Mouse (Mus musculus): Measurements from ENCODE around the gene Endov. TPM values are rescaled to one million over a fixed set of nuclear protein-coding genes. Genes with fewer than 3 reads are reported as not detected.
A peak's percentile ranks its signal among the peaks of the same experiment; 100 is the strongest.

Endov gene
- polyA plus RNA-seq (2012; rRNA removed): 21.3 and 21.9 TPM in 2 replicates

- peak; percentile 94 to 99 for DNase-seq (ENCODE audit: extremely low spot score in 1 of 2, low spot score in 1 of 2)
These were observed at the start of gene Endov for GRCm38 (mm10) chr11:119490861-119491689. TSS of gene Endov (plus strand) at chr11:119491347.

GRCm38 (mm10) chr11:119442199-119442598 lies 48.9 kb upstream of the Endov start:
- DNase-seq (ENCODE audit: extremely low spot score in 1 of 2, low spot score in 1 of 2): no peak

GRCm38 (mm10) chr11:119443442-119443841 lies 47.7 kb upstream of the Endov start:
- no peak for DNase-seq (ENCODE audit: extremely low spot score in 1 of 2, low spot score in 1 of 2)

DNA sequence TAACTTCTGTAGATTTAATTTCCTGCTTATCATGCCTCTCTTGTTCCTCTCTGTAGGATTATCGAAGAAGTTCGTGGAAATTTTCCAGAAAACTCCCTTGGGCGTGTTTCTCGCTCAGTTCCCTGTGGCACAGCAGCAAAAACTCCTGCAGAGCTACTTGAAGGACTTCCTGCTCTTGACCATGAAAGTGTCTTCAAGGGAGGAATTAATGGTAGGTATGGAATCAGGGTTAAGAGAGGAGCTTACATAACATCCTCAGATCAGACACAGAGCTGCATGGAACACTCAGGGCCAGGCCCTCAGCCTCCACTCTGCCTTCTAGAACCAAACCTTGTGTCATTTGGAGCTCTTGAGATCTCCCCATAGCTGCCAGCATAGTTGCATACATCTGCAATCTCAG lies 35.0 kb upstream of the Endov start:
- no peak for DNase-seq (ENCODE audit: extremely low spot score in 1 of 2, low spot score in 1 of 2)

DNA sequence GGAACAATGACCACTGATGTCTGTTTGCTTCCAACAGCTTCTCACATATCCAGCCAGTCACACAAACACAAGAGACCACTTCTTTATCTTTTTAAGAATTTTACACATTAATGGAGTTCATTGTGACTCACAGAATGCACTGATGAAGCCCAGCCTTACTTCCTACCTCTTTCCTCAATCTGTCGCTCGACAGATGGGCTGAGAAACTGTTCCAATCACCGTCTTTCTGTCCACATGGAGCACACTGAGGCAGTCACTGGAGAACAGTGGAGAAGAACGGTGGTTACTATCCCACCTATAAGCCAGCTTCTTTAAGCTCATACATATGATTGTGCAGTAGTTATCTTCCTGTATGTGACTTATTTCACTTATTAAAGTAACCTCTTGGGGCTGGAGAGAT lies 13.3 kb upstream of the Endov start:
- no peak for DNase-seq (ENCODE audit: extremely low spot score in 1 of 2, low spot score in 1 of 2)

DNA sequence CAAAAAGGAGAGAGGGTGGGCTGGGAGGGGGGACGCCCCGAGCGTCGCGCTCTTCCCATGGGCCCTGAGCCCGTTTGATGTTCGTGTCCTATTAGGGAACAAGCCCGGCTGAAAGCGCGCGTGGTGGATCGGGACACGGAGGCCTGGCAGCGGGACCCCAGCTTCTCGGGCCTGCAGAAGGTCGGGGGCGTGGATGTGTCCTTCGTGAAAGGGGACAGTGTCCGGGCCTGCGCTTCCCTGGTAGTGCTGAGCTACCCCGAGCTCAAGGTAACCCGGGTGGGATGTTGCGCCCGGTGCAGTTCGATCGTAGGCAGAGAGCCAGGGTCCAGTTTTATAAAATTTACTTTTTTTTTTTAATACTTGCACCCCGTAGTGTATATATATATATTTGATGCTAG lies 542 bp downstream of the Endov start:
- no peak for DNase-seq (ENCODE audit: extremely low spot score in 1 of 2, low spot score in 1 of 2)

DNA sequence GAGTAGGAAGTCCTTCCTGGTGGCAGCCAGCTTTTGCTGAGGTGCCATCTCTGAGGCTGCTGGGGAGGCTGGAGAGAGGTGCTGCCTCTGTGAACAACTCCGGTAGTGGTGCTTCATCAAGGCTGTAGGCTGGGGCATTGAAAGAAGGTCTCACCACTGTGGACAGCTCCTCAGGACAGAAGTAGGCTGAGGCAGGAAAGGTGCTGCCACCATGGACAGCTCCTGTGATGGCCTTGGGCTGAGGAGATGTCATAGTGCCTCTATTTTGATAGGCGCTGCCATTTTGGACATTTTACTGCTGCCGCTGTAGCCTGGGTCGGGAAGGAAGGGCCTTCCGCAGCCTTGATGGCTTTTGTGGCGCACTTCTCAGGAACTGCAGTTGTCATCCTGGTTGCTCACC lies 1.7 kb downstream of the Endov start:
- no peak for DNase-seq (ENCODE audit: extremely low spot score in 1 of 2, low spot score in 1 of 2)

DNA sequence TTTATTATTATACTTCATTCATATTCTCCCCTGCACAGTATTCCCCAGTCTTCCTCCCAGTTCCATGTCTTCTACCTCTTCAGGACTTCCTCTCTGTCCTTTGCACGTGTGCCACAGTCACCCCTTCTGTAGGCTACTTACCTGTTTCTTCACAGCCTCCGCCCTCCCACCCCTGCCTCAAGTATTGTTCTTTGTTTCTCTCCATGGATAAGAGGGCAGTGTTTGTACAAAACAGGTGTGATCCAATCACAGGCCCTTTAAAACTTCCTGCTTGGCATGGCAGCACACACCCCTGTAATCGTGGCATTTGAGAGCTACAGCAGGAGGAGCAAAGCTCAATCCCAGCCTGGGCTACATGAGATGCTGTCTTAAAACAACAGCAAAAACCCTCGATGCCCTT lies 2.4 kb downstream of the Endov start:
- no peak for DNase-seq (ENCODE audit: extremely low spot score in 1 of 2, low spot score in 1 of 2)

GRCm38 (mm10) chr11:119496147-119496546 lies 5.0 kb downstream of the Endov start:
- no peak for DNase-seq (ENCODE audit: extremely low spot score in 1 of 2, low spot score in 1 of 2)

DNA sequence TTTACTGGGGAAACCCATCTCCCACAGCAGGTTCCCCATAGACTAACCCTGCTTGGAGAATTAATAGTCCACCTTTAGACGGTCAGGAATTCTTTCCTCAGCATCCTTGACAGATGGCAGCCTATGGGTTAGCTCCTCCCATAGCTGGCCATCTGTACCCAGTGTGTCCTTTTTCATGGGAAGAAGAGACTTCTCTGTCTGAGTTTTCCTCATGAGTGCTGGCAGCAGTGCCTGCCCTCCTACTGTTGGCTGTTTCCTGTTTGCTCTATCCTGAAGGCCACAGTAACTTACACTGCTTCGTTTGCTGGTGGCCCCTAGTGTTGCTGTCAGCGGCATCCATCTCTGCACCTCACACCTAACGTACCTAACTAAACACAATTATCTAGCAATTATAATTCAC lies 6.3 kb downstream of the Endov start:
- no peak for DNase-seq (ENCODE audit: extremely low spot score in 1 of 2, low spot score in 1 of 2)

DNA sequence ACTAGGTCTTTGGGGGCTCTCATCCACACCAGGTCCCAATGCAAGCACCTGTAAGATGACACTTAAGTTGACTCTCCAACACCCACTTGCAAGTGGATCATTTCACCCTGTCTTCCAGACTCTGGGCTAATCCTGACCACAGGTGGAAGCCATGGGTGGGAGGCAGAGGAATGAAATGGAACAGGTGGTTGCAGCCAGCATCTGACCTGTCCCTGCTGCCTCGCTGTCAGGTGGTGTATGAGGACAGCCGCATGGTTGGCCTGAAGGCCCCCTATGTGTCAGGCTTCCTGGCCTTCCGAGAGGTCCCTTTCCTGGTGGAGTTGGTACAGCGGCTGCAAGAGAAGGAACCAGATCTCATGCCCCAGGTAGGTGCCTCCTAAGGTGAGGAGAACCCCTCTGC lies 8.2 kb downstream of the Endov start:
- no peak for DNase-seq (ENCODE audit: extremely low spot score in 1 of 2, low spot score in 1 of 2)

DNA sequence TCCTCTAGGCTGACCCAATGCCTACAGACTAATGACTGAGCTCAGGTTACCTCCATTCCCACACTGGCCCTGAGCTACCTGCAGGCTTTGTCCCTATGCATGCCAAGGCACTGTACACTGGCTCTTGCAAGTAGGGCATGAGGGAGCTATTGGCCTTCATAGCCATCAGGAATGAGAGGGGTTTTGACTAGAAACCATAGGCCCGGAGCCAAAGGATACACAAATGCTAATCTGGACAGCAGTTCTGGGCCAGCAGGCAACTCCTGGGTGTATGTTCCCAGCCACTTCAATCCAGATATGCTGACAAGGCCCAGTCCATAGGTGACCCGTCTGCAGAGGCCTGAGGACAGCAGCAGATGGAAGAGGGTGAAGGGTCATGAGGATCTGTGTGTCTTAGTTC lies 8.9 kb downstream of the Endov start:
- no peak for DNase-seq (ENCODE audit: extremely low spot score in 1 of 2, low spot score in 1 of 2)

DNA sequence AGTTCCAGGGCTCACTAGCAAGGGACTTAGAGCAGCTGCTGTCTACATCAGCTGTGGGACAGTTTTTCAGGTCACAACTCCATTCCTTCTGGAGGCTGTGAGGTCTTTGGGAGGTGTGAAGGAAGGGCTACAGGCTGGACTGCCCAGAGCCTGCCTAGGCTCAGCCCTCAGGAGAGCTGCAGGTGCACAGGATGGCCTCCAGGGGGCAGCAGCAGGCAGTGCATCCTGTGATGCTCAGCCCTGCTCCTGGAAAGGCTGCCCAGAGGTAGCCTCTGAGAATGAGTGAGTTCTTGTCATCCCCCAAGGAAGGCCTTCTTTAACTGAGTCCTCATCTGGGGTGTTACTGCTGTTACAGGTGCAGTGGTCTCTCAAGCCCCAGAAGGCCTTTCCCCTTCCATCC lies 12.5 kb downstream of the Endov start:
- peak in 1 of 2 experiments; percentile 88 for DNase-seq (ENCODE audit: extremely low spot score in 1 of 2, low spot score in 1 of 2)

DNA sequence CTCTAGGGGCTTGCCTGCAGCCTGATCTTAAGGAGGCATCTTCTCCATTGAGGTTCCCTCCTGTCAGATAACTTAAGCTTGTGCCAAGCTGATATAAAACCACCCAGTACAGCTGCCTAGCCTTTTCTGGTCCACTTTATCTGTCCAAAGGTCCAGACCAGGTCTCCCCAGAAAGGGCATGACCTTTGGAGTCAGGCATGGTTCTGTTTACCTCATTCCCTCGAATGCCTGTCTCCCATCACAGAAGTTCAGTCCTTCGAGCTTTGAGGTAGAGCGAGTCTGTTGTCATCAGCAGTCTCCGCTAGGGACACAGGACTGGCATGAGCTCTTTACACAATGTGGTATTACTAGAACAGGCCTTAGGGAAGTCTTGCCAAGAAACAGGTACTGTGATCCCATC lies 15.2 kb downstream of the Endov start:
- no peak for DNase-seq (ENCODE audit: extremely low spot score in 1 of 2, low spot score in 1 of 2)

DNA sequence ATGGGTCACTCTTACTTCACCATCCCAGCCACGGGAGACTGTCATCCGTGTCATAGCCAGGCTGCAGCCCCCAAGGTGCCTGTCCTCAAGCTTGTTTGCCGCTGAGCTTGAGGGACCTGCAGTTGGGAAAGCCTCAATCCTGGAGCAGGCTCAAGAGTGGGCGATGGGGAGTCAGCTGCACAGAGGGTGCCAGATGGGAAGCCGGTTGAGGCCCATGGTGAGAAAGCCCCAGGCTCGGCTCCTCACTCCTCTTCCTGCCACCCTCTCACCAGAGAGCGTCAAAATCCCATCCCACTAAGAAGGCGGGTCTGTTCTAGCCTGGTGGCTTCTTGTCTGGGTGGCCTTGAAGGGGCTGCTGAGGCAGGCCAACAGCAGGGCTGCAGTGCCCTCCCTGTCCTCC lies 16.6 kb downstream of the Endov start:
- peak; percentile 69 to 82 for DNase-seq (ENCODE audit: extremely low spot score in 1 of 2, low spot score in 1 of 2)

- DNase-seq (ENCODE audit: extremely low spot score in 1 of 2, low spot score in 1 of 2): no peak
These were observed 18.1 kb downstream of the Endov start for GRCm38 (mm10) chr11:119509165-119509776.

- DNase-seq (ENCODE audit: extremely low spot score in 1 of 2, low spot score in 1 of 2): no peak
These were observed 22.0 kb downstream of the Endov start for GRCm38 (mm10) chr11:119513038-119513659.

DNA sequence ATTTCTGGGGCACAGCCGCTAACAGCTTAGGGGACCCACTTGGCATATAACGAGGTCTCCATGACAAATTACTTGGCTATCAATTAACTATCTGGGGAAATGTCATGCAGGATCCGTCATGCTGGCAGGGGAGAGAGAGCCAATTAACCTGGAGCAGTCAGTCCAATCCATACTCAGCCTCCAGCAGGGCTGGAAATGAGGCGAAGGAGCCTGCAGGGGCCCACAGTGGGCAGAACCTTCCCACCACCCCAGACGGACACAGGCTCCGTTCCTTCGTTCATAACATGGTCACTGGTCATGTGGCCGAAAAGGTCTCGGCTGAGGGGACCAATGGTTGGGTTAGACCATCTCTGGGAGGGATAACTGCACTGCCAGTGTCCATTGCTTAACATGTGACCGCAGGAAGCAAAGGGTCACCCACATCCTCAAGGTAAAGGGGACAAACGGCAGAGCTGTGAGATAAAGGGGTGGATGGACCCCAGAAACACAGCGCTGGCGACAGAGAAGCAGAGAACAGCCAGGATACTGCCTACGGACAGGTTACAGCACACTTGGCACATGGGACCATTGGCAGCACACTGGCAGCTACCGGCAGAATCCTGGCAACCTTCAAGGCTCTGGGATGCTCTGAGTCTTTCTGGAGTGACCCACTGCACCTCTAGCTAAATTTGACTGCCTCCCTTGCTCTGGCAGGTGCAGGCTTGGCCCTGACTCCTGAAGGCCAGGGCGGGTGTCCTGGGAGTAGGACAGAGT lies 23.1 kb downstream of the Endov start:
- no peak for DNase-seq (ENCODE audit: extremely low spot score in 1 of 2, low spot score in 1 of 2)

DNA sequence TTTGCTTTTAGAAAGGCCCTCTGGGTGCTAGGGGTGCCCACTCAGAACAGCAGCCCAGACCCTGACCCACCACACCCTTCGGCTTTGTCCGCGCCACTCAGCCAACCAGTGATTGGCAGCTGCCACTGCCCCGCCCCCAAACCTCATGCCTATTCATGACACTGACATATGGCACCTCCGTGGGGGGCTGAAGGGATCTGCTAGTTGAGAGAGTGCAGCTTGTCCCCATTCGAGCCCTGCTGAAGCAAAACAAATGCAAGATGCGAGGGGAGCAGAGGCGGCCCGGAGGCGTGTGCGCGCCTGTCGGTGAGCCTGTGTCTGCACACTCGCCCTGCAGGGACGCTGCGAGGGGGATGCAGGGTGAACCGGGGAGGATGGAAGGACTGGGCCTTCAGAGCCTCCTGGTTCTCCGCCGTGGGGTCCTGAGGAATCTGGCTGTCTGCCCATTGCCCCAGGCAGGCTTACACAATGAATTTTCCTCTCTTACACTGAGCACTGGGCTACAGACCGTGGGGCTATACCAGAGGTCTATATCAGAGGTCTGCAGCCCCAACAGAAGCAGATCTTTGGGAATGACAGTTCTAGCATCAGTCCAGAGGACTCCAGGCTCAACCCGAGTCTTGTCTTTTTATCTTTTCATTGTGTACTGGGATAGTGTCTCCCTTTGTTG lies 24.0 kb downstream of the Endov start:
- peak; percentile 65 to 79 for DNase-seq (ENCODE audit: extremely low spot score in 1 of 2, low spot score in 1 of 2)

DNA sequence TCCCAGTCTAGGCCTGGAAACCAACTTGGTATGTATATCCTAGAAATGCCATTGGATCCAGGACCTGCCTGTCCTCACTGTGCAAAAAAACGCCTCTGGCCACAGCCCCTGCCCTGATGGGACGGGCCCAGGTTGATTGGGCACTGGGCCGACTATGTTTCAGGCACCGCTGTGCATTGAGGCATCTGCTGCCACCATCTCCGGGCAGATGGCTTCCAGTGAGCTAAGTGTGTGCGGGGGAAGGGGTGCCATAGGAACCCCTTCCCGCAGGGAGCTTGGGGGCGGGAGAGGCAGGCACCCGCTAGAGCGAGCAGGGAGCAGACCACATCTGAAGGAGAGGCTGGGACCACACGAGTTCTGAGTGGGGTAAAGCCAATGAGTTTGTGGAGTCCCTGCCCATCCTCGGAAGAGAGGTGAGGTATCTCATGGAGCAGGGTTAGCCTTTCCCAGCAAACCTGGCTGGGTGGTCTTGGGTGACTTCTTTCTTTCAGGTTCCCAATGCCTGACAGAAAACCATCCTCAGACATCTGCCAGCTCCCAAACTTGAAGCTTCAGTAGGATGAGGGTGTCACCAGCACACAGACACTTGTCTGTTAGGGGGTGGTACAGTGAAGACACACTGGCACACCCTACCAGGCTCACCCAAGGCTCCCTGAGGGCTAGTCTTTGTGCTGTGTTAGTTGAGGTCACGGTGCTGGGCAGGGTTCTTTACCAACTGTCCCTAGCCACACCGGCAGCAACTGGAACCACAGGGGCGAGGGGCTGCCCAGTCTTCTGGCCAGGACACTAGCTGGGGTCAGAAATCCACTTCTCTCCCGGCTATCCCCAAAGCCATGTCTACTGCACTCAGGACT lies 24.9 kb downstream of the Endov start:
- peak; percentile 73 to 80 for DNase-seq (ENCODE audit: extremely low spot score in 1 of 2, low spot score in 1 of 2)
